Mouse (Mus musculus) erythroblast, embryonic 14.5 days (primary cell): ENCODE results near the gene Gnb2. TPM values are rescaled to one million over a fixed set of nuclear protein-coding genes. Genes with fewer than 3 reads are reported as not detected.

ENCODE experiments used
- H3K27me3 ChIP-seq: 2 replicates; pipeline ENCODE4 v1.6.1; 2012; ENCODE audit warnings: inconsistent platforms; ENCODE audit not compliant: control insufficient read depth
- H3K36me3 ChIP-seq: 2 replicates; pipeline ENCODE4 v1.6.1; 2012; ENCODE audit warnings: mild to moderate bottlenecking, inconsistent platforms; ENCODE audit not compliant: control insufficient read depth
- H3K4me1 ChIP-seq: 2 replicates; pipeline ENCODE4 v1.6.1; 2012; ENCODE audit warnings: inconsistent platforms; ENCODE audit not compliant: control insufficient read depth
- H3K4me3 ChIP-seq: replicated peaks from 2 replicates; pipeline ENCODE3; 2012; ENCODE audit warnings: moderate library complexity, mild to moderate bottlenecking, inconsistent platforms
- H3K9me3 ChIP-seq: 2 replicates; pipeline ENCODE4 v1.6.1; 2012; ENCODE audit warnings: low read length, inconsistent platforms, mixed read lengths; ENCODE audit not compliant: control insufficient read depth
- GATA1 ChIP-seq: IDR thresholded peaks from 2 replicates; pipeline ENCODE4 v1.6.1; 2012; ENCODE audit warnings: low read length, inconsistent platforms, mixed read lengths
- TAL1 ChIP-seq: IDR thresholded peaks from 3 replicates; pipeline ENCODE4 v1.6.1; 2012; ENCODE audit warnings: low read length, inconsistent platforms, mixed read lengths
- polyA plus RNA-seq: library from polyadenylated mRNA; stranded (reverse); fragments of >175 nt; gene quantifications from 2 replicates; pipeline ENCODE4 v1.2.3, GENCODE M21; 2012

The Gnb2 gene
- polyA plus RNA-seq, 1 experiment, result 59.2 TPM

- Histone ChIP-seq H3K36me3 (peaks cover 18% of the 10 kb centered on the region), H3K4me1 (peaks cover 40% of the 10 kb centered on the region), H3K9me3 (no peaks in the 10 kb centered on the region), H3K27me3 (no peaks in the 10 kb centered on the region; the same call in 1 of the 2 replicates), H3K4me3 (no peak overlapping the region)
- no peak for TF ChIP-seq GATA1
Measured at GRCm38 (mm10) chr5:137500186-137500585, 33.1 kb downstream of the Gnb2 start.

GRCm38 (mm10) chr5:137493831-137494230 is 39.5 kb downstream of the Gnb2 start:
- Histone ChIP-seq H3K4me3 (no peak overlapping the region), H3K27me3 (no peaks in the 10 kb centered on the region; the same call in 1 of the 2 replicates), H3K4me1 (no peaks in the 10 kb centered on the region), H3K36me3 (no peaks in the 10 kb centered on the region), H3K9me3 (no peaks in the 10 kb centered on the region)
- TF ChIP-seq GATA1, result no peak
- TF ChIP-seq TAL1, result no peak

GRCm38 (mm10) chr5:137491559-137491958 is 41.8 kb downstream of the Gnb2 start:
- Histone ChIP-seq H3K4me3 (no peak overlapping the region), H3K4me1 (no peaks in the 10 kb centered on the region), H3K36me3 (no peaks in the 10 kb centered on the region), H3K9me3 (no peaks in the 10 kb centered on the region; the same call in 1 of the 2 replicates), H3K27me3 (peaks cover 6% of the 10 kb centered on the region)
- TF ChIP-seq TAL1, result no peak
- no peak for TF ChIP-seq GATA1

DNA sequence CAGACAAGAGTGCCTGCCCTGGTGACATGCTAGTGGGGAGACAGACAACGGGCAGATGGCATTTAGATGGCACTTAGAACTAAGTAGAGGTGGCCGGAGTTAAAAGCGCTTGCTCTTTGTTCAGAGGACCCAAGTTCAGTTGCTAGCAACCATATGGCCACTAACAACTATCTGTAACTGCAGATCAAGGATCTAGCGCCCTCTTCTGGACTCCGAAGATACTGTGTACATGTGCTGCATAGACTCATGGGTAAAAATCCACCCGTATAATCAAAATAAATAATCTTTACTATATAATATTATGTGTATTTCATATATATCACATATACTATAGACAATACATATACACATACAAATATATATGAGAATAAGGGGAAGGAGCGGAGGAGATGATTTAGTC is 45.7 kb downstream of the Gnb2 start:
- TF ChIP-seq TAL1, result no peak
- no peak for TF ChIP-seq GATA1
- no peaks in the 10 kb centered on the region; the same call in 1 of the 2 replicates for H3K9me3 ChIP-seq
- H3K36me3 ChIP-seq, result no peaks in the 10 kb centered on the region
- no peak overlapping the region for H3K4me3 ChIP-seq
- H3K4me1 ChIP-seq, result no peaks in the 10 kb centered on the region
- H3K27me3 ChIP-seq, result peaks cover 26% of the 10 kb centered on the region

DNA sequence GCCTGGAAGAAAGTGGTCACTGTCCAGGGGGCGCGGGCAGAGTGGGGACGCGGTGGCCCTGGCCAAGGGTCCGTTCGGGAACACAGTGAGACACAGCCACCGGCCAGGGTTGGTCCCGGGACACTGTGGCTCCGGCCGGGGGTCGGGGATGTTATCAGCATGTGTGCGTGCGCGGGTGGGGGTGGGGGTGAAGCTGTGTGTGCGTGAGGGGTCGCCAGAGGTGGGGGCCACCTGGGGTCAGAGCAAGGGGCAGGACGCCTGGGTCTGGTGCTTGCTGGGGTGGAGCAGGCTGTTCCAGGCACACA is 47.5 kb downstream of the Gnb2 start:
- TF ChIP-seq GATA1 (no peak), TAL1 (no peak)
- Histone ChIP-seq H3K27me3 (peaks cover 26% of the 10 kb centered on the region), H3K4me3 (peak overlapping the region; percentile 35), H3K4me1 (no peaks in the 10 kb centered on the region), H3K9me3 (no peaks in the 10 kb centered on the region; the same call in 1 of the 2 replicates), H3K36me3 (no peaks in the 10 kb centered on the region)

DNA sequence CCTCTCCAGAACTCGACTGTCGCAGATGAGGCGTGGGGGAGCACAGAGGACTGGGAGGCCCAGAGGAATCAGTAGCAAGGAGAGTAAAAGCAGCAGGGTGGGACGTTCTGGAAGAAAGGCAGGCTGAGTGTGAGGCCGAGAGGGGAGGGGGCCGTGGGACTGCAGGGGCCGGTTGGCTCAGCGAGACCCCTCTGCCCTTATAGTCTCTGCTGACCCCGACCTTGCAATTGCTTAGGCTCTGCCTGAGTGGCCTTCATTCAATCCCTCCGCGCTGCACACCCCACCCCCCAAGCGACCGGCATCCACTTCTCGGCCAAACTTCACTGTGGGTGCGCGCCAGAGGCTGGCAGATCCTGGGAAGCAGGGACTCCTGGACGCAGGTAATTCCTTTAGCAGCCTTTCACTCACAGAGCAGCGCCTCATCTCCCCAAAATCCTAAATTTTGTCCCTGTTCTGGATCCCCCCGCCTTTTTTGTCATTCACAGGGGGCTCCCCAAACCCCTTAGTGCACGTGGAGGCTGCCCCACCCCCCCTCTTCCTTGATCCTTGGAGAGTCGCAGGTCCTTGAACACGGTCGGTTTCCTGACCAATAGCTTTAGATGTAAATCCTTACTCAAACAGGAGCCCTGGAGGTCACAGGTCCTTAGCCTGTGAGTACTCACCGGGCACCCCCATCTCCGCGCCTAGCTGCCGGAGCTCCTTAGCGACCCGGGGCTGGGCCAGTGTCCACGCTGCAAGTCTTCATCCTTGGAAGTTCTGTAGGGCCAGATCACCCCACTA is 48.0 kb downstream of the Gnb2 start:
- Histone ChIP-seq H3K27me3 (peaks cover 26% of the 10 kb centered on the region), H3K4me1 (no peaks in the 10 kb centered on the region), H3K36me3 (no peaks in the 10 kb centered on the region), H3K4me3 (peak overlapping the region; percentile 35), H3K9me3 (no peaks in the 10 kb centered on the region; the same call in 1 of the 2 replicates)
- TF ChIP-seq GATA1, result no peak
- TF ChIP-seq TAL1, result no peak

DNA sequence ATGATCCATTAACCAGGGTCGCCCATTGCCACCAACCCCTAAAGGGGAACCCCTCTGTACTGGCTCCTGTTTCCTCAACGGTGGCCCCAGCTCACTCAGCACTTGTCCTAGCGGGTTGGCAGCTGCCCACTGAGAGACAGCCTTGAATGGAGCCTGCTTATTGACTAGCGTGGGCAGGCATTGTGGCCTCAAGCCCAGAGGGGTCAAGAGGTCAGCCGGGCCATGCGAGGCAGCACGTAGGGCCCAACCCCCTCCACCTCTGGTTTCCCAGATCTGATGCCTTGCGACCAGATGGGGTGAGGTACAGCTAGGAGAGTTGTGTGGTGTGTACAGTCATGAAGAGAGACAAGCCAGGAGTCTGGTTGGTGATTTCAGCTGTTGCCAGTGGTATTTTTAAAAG is 51.4 kb downstream of the Gnb2 start:
- Histone ChIP-seq H3K27me3 (peaks cover 23% of the 10 kb centered on the region), H3K4me1 (no peaks in the 10 kb centered on the region), H3K36me3 (no peaks in the 10 kb centered on the region), H3K9me3 (no peaks in the 10 kb centered on the region), H3K4me3 (no peak overlapping the region)
- no peak for TF ChIP-seq TAL1
- TF ChIP-seq GATA1, result no peak

- Histone ChIP-seq H3K4me3 (no peak overlapping the region), H3K4me1 (no peaks in the 10 kb centered on the region), H3K36me3 (no peaks in the 10 kb centered on the region), H3K9me3 (no peaks in the 10 kb centered on the region), H3K27me3 (peaks cover 16% of the 10 kb centered on the region)
- TF ChIP-seq TAL1, result no peak
- no peak for TF ChIP-seq GATA1
Measured at GRCm38 (mm10) chr5:137481138-137481537, 52.2 kb downstream of the Gnb2 start.

Other genes with a start within 250 kb of the Gnb2 start
- 29.5 and 30.9 TPM in 2 replicates for gene Ache, start 246.0 kb downstream of the Gnb2 start, polyA plus RNA-seq
- gene Ufsp1, start 238.9 kb downstream of the Gnb2 start, polyA plus RNA-seq, result 14.1 and 16.4 TPM in 2 replicates
- 73.3 and 89.6 TPM in 2 replicates for gene Srrt, start 225.8 kb downstream of the Gnb2 start, polyA plus RNA-seq
- gene Trip6, start 219.1 kb downstream of the Gnb2 start, polyA plus RNA-seq, result 0.51 and 0.54 TPM in 2 replicates
- gene Slc12a9, start 199.9 kb downstream of the Gnb2 start, polyA plus RNA-seq, result 0.05 and 0.06 TPM in 2 replicates
- gene Ephb4, start 183.4 kb downstream of the Gnb2 start, polyA plus RNA-seq, result 0.04 and 0.07 TPM in 2 replicates
- gene Zan, start 56.4 kb downstream of the Gnb2 start, polyA plus RNA-seq, result under 0.01 TPM in 1 of 2 replicates, not detected in the other
- gene Pop7, start 31.0 kb downstream of the Gnb2 start, polyA plus RNA-seq, result 7.1 and 9.3 TPM in 2 replicates
- gene Gigyf1, start 15.0 kb downstream of the Gnb2 start, polyA plus RNA-seq, result 2.4 and 2.6 TPM in 2 replicates
- gene Epo, start 268 bp downstream of the Gnb2 start, polyA plus RNA-seq, result not detected in 2 replicates
- not detected in 2 replicates for gene Actl6b, start 20.0 kb upstream of the Gnb2 start, polyA plus RNA-seq
- 9.2 and 10.1 TPM in 2 replicates for gene Tfr2, start 36.3 kb upstream of the Gnb2 start, polyA plus RNA-seq
- 105 and 109 TPM in 2 replicates for gene Mospd3, start 67.5 kb upstream of the Gnb2 start, polyA plus RNA-seq
- gene Pcolce, start 80.3 kb upstream of the Gnb2 start, polyA plus RNA-seq, result 0.10 and 0.22 TPM in 2 replicates
- gene Fbxo24, start 95.5 kb upstream of the Gnb2 start, polyA plus RNA-seq, result not detected in 2 replicates
- 6.3 and 7.1 TPM in 2 replicates for gene Lrch4, start 95.6 kb upstream of the Gnb2 start, polyA plus RNA-seq
- 3.8 and 3.9 TPM in 2 replicates for gene Gm20605, start 95.7 kb upstream of the Gnb2 start, polyA plus RNA-seq
- gene Sap25, start 107.8 kb upstream of the Gnb2 start, polyA plus RNA-seq, result 5.9 and 11.5 TPM in 2 replicates
- 0.02 TPM in 1 of 2 replicates, not detected in the other for gene Irs3, start 112.2 kb upstream of the Gnb2 start, polyA plus RNA-seq
- 17.1 and 20.4 TPM in 2 replicates for gene Agfg2, start 151.2 kb upstream of the Gnb2 start, polyA plus RNA-seq
- gene Nyap1, start 208.1 kb upstream of the Gnb2 start, polyA plus RNA-seq, result 0.97 and 1.2 TPM in 2 replicates
- 53.9 and 58.8 TPM in 2 replicates for gene Tsc22d4, start 212.2 kb upstream of the Gnb2 start, polyA plus RNA-seq
- gene Ppp1r35, start 245.3 kb upstream of the Gnb2 start, polyA plus RNA-seq, result 16.1 TPM in 2 replicates